Mouse (Mus musculus): ENCODE data around the gene Fbxl5. TPM values are rescaled to one million over a fixed set of nuclear protein-coding genes. Genes with fewer than 3 reads are reported as not detected.

Fbxl5 gene
- total RNA-seq (2012; rRNA removed) (20.5 and 20.9 TPM in 2 replicates), total RNA-seq (2014; rRNA removed) (45.3 and 48.4 TPM in 2 replicates), polyA plus RNA-seq (2012; ENCODE audit: insufficient read length, low read depth) (28.1 and 28.4 TPM in 2 replicates)

DNA sequence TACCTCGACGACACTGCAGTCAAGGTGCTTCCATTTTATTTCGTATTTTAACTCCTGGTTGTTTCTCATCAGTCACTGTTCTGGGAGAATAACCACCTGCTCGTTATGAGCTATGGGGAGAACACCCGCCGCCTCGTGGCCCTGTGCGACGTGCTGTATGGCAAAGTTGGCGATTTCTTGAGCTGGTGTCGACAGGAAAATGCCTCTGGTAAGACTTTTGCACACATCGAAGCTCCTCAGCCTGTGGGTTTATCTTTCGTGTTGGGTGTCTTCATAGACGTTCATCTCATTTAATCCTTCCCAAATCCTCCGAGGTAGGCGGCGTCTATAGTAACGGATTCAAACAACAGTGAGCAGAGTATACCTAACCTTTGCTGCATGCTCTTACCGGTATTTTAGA, at the start of gene Fbxl5:
Gene Fbxl5, minus strand, starts transcription at position 101 of the 400 bp plus-strand sequence.
- Histone ChIP-seq H3K27me3 (replicated peaks) (no peaks in the 10 kb centered on the region), H3K4me3 (replicated peaks in 1 of 3; ENCODE audit: low read depth in 2 of 3, low read length in 2 of 3, poor library complexity in 1 of 3) (no peak within 1 kb of the TSS), H3K27ac (ENCODE audit: insufficient read depth, low read depth) (no peak within 1 kb of the TSS), H3K4me1 (ENCODE audit: control insufficient read depth in 1 of 2, insufficient read depth in 2 of 2) (peaks cover 12 to 57% of the 10 kb centered on the region in 2 experiments), H3K36me3 (replicated peaks in 1 of 2; ENCODE audit: control insufficient read depth in 1 of 2, insufficient read depth in 1 of 2, low read length in 1 of 2) (peaks cover 0 to 28% of the 10 kb centered on the region in 2 experiments), H3K79me2 (replicated peaks; ENCODE audit: control insufficient read depth, extremely low read depth, insufficient read depth, poor library complexity, severe bottlenecking) (no peaks in the 10 kb centered on the region), H3K4me2 (ENCODE audit: insufficient read depth, low read depth, poor library complexity, severe bottlenecking) (no peak within 1 kb of the TSS), H3K9ac (ENCODE audit: insufficient read depth, low read depth) (no peak within 1 kb of the TSS), H3K9me3 (replicated peaks; ENCODE audit: low read length) (no peaks in the 10 kb centered on the region)
- DNase-seq (ENCODE audit: extremely low read depth) = no peak
- in situ Hi-C loops (cut with MboI; ENCODE audit: low pct_ligation_motif_present, low pct_unique_long_range_greater_than_20kb, low sequenced_read_pairs) = no loop called here
- TF ChIP-seq USF1 (IDR thresholded peaks at IDR 0.05; ENCODE audit: low read depth, low read length) = no peak
- no peak for TF ChIP-seq TCF12 (IDR thresholded peaks at IDR 0.05; ENCODE audit: low read depth, low read length)
- no peak for TF ChIP-seq POLR2A (IDR thresholded peaks at IDR 0.05; ENCODE audit: low read depth, low read length)
- dilution Hi-C loops (cut with MboI; ENCODE audit: extremely low pct_ligation_motif_present, extremely low pct_unique_long_range_greater_than_20kb, low sequenced_read_pairs) = no loop called here

- H3K79me2 ChIP-seq (replicated peaks; ENCODE audit: control insufficient read depth, extremely low read depth, insufficient read depth, poor library complexity, severe bottlenecking) = no peaks in the 10 kb centered on the region
- no peaks in the 10 kb centered on the region for H3K27me3 ChIP-seq (replicated peaks)
- TF ChIP-seq HCFC1 (IDR thresholded peaks at IDR 0.05; ENCODE audit: low read depth, low read length) = no peak
- no peak for TF ChIP-seq MAZ (IDR thresholded peaks at IDR 0.05; ENCODE audit: low read depth, low read length)
- TF ChIP-seq EP300 (IDR thresholded peaks at IDR 0.05; ENCODE audit: low read length) = no peak
- TF ChIP-seq E2F4 (IDR thresholded peaks at IDR 0.05; ENCODE audit: insufficient replicate concordance, low read depth, low read length) = no peak
- TF ChIP-seq USF2 (conservative IDR thresholded peaks at IDR 0.05; ENCODE audit: low read depth, low read length) = no peak
- TF ChIP-seq ELF1 (IDR thresholded peaks at IDR 0.05; ENCODE audit: low read depth, low read length) = no peak
- no peak for TF ChIP-seq ETS1 (conservative IDR thresholded peaks at IDR 0.05; ENCODE audit: low read depth, low read length)
- TF ChIP-seq MEF2A (IDR thresholded peaks at IDR 0.05; ENCODE audit: borderline replicate concordance, low read depth, low read length) = no peak
- TF ChIP-seq UBTF (IDR thresholded peaks at IDR 0.05; ENCODE audit: low read depth, low read length) = no peak
- TF ChIP-seq POLR2AphosphoS2 (IDR thresholded peaks at IDR 0.05; ENCODE audit: low read depth, low read length) = no peak
- peaks cover 5 to 35% of the 10 kb centered on the region in 2 experiments for H3K4me1 ChIP-seq (ENCODE audit: control insufficient read depth in 1 of 2, insufficient read depth in 2 of 2)
- peak overlapping the region; percentile 65 for H3K4me2 ChIP-seq (ENCODE audit: insufficient read depth, low read depth, poor library complexity, severe bottlenecking)
- no peak overlapping the region for H3K27ac ChIP-seq (ENCODE audit: insufficient read depth, low read depth)
- no peaks in the 10 kb centered on the region for H3K36me3 ChIP-seq (replicated peaks in 1 of 2; ENCODE audit: control insufficient read depth in 1 of 2, insufficient read depth in 1 of 2, low read length in 1 of 2)
- dilution Hi-C loops (cut with MboI; ENCODE audit: extremely low pct_ligation_motif_present, extremely low pct_unique_long_range_greater_than_20kb, low sequenced_read_pairs) = no loop called here
- H3K9me3 ChIP-seq (replicated peaks; ENCODE audit: low read length) = no peaks in the 10 kb centered on the region
- in situ Hi-C loops (cut with MboI; ENCODE audit: low pct_ligation_motif_present, low pct_unique_long_range_greater_than_20kb, low sequenced_read_pairs) = no loop called here
- H3K4me3 ChIP-seq (replicated peaks in 1 of 3; ENCODE audit: low read depth in 2 of 3, low read length in 2 of 3, poor library complexity in 1 of 3) = peak overlapping the region; percentile 42 to 71 (median 54)
- DNase-seq (ENCODE audit: extremely low read depth) = no peak
- H3K9ac ChIP-seq (ENCODE audit: insufficient read depth, low read depth) = peak overlapping the region; percentile 50
Measured at GRCm38 (mm10) chr5:43868711-43869600, 47.5 kb upstream of the Fbxl5 start.

All from CH12.LX (cell line).